Mouse (Mus musculus): ENCODE results near the gene Arhgef10l. TPM values are rescaled to one million over a fixed set of nuclear protein-coding genes. Genes with fewer than 3 reads are reported as not detected.

Arhgef10l gene
- polyA plus RNA-seq, 1 experiment from 2014 or later, result 15.8 TPM

- Histone ChIP-seq H3K9ac (ENCODE audit: low read length) (peak overlapping the region; percentile 21; the same call in 1 of the 2 replicates), H3K4me3 (ENCODE audit: low read length) (0 out of 2 replicates have a peak overlapping the region, but pooled peaks have one; percentile 9), H3K27ac (ENCODE audit: low read length) (peak overlapping the region; percentile 83), H3K27me3 (ENCODE audit: control insufficient read depth, insufficient read depth, low read depth, low read length) (no peaks in the 10 kb centered on the region), H3K36me3 (ENCODE audit: control insufficient read depth, insufficient read depth, low read length) (no peaks in the 10 kb centered on the region), H3K4me1 (replicated peaks; ENCODE audit: control insufficient read depth, insufficient read depth, low read length) (peaks cover 20% of the 10 kb centered on the region), H3K9me3 (ENCODE audit: control insufficient read depth, low read length) (no peaks in the 10 kb centered on the region), H3K4me2 (ENCODE audit: low read depth, low read length) (peak overlapping the region; percentile 46)
- peak; percentile 44 for ATAC-seq (ENCODE audit: low read depth)
- 16% methylated on average over 6 of the region's 6 CpGs for WGBS
These were observed 19.1 kb upstream of the Arhgef10l start for GRCm38 (mm10) chr4:140684881-140685303.

GRCm38 (mm10) chr4:140684141-140684871, 18.5 kb upstream of the Arhgef10l start:
- WGBS, result 12% methylated on average over 16 of the region's 16 CpGs
- Histone ChIP-seq H3K9ac (ENCODE audit: low read length) (peak overlapping the region; percentile 21), H3K27ac (ENCODE audit: low read length) (peak overlapping the region; percentile 83), H3K9me3 (ENCODE audit: control insufficient read depth, low read length) (no peaks in the 10 kb centered on the region), H3K36me3 (ENCODE audit: control insufficient read depth, insufficient read depth, low read length) (no peaks in the 10 kb centered on the region), H3K4me2 (ENCODE audit: low read depth, low read length) (peak overlapping the region; percentile 46), H3K4me3 (ENCODE audit: low read length) (peak overlapping the region; percentile 9; the same call in 1 of the 2 replicates), H3K4me1 (replicated peaks; ENCODE audit: control insufficient read depth, insufficient read depth, low read length) (peaks cover 20% of the 10 kb centered on the region), H3K27me3 (ENCODE audit: control insufficient read depth, insufficient read depth, low read depth, low read length) (no peaks in the 10 kb centered on the region)
- ATAC-seq (ENCODE audit: low read depth), result peak; percentile 76

- no peaks in the 10 kb centered on the region for H3K27me3 ChIP-seq (ENCODE audit: control insufficient read depth, insufficient read depth, low read depth, low read length)
- 37% methylated on average over 8 of the region's 8 CpGs for WGBS
- H3K4me1 ChIP-seq (replicated peaks; ENCODE audit: control insufficient read depth, insufficient read depth, low read length), result peaks cover 20% of the 10 kb centered on the region
- H3K27ac ChIP-seq (ENCODE audit: low read length), result peak overlapping the region; percentile 83; the same call in 1 of the 2 replicates
- H3K9ac ChIP-seq (ENCODE audit: low read length), result no peak overlapping the region
- peak overlapping the region; percentile 46 for H3K4me2 ChIP-seq (ENCODE audit: low read depth, low read length)
- no peak for ATAC-seq (ENCODE audit: low read depth)
- no peak overlapping the region for H3K4me3 ChIP-seq (ENCODE audit: low read length)
- no peaks in the 10 kb centered on the region for H3K36me3 ChIP-seq (ENCODE audit: control insufficient read depth, insufficient read depth, low read length)
- H3K9me3 ChIP-seq (ENCODE audit: control insufficient read depth, low read length), result no peaks in the 10 kb centered on the region
These were observed 17.8 kb upstream of the Arhgef10l start for GRCm38 (mm10) chr4:140683608-140684007.

- no peak for ATAC-seq (ENCODE audit: low read depth)
- 31% methylated on average over 8 of the region's 8 CpGs for WGBS
- H3K4me1 ChIP-seq (replicated peaks; ENCODE audit: control insufficient read depth, insufficient read depth, low read length), result peaks cover 20% of the 10 kb centered on the region
- H3K9ac ChIP-seq (ENCODE audit: low read length), result no peak overlapping the region
- H3K4me3 ChIP-seq (ENCODE audit: low read length), result no peak overlapping the region
- H3K27ac ChIP-seq (ENCODE audit: low read length), result peak overlapping the region; percentile 12; the same call in 1 of the 2 replicates
- H3K36me3 ChIP-seq (ENCODE audit: control insufficient read depth, insufficient read depth, low read length), result no peaks in the 10 kb centered on the region
- H3K4me2 ChIP-seq (ENCODE audit: low read depth, low read length), result no peak overlapping the region
- H3K9me3 ChIP-seq (ENCODE audit: control insufficient read depth, low read length), result no peaks in the 10 kb centered on the region
- H3K27me3 ChIP-seq (ENCODE audit: control insufficient read depth, insufficient read depth, low read depth, low read length), result no peaks in the 10 kb centered on the region
These were observed 15.1 kb upstream of the Arhgef10l start for GRCm38 (mm10) chr4:140680731-140681397.

GRCm38 (mm10) chr4:140679723-140680380, 14.0 kb upstream of the Arhgef10l start:
- H3K9me3 ChIP-seq (ENCODE audit: control insufficient read depth, low read length), result no peaks in the 10 kb centered on the region
- peaks cover 14% of the 10 kb centered on the region for H3K4me1 ChIP-seq (replicated peaks; ENCODE audit: control insufficient read depth, insufficient read depth, low read length)
- no peaks in the 10 kb centered on the region for H3K36me3 ChIP-seq (ENCODE audit: control insufficient read depth, insufficient read depth, low read length)
- H3K27ac ChIP-seq (ENCODE audit: low read length), result no peak overlapping the region
- H3K4me3 ChIP-seq (ENCODE audit: low read length), result peak overlapping the region; percentile 22
- WGBS, result 19% methylated on average over 18 of the region's 18 CpGs
- peak overlapping the region; percentile 40 for H3K4me2 ChIP-seq (ENCODE audit: low read depth, low read length)
- ATAC-seq (ENCODE audit: low read depth), result peak; percentile 56
- H3K27me3 ChIP-seq (ENCODE audit: control insufficient read depth, insufficient read depth, low read depth, low read length), result no peaks in the 10 kb centered on the region
- peak overlapping the region; percentile 36; the same call in 1 of the 2 replicates for H3K9ac ChIP-seq (ENCODE audit: low read length)

GRCm38 (mm10) chr4:140679038-140679437, 13.2 kb upstream of the Arhgef10l start:
- no peak overlapping the region for H3K4me3 ChIP-seq (ENCODE audit: low read length)
- no peak overlapping the region for H3K9ac ChIP-seq (ENCODE audit: low read length)
- H3K4me2 ChIP-seq (ENCODE audit: low read depth, low read length), result no peak overlapping the region
- H3K27ac ChIP-seq (ENCODE audit: low read length), result no peak overlapping the region
- ATAC-seq (ENCODE audit: low read depth), result peak; percentile 4; the same call in 1 of the 2 replicates
- WGBS, result 11% methylated on average over 5 of the region's 5 CpGs
- H3K27me3 ChIP-seq (ENCODE audit: control insufficient read depth, insufficient read depth, low read depth, low read length), result no peaks in the 10 kb centered on the region
- H3K9me3 ChIP-seq (ENCODE audit: control insufficient read depth, low read length), result no peaks in the 10 kb centered on the region
- H3K36me3 ChIP-seq (ENCODE audit: control insufficient read depth, insufficient read depth, low read length), result no peaks in the 10 kb centered on the region
- peaks cover 6% of the 10 kb centered on the region for H3K4me1 ChIP-seq (replicated peaks; ENCODE audit: control insufficient read depth, insufficient read depth, low read length)

GRCm38 (mm10) chr4:140674345-140674926, 8.6 kb upstream of the Arhgef10l start:
- Histone ChIP-seq H3K4me3 (ENCODE audit: low read length) (no peak overlapping the region), H3K9me3 (ENCODE audit: control insufficient read depth, low read length) (no peaks in the 10 kb centered on the region), H3K36me3 (ENCODE audit: control insufficient read depth, insufficient read depth, low read length) (no peaks in the 10 kb centered on the region), H3K27me3 (ENCODE audit: control insufficient read depth, insufficient read depth, low read depth, low read length) (no peaks in the 10 kb centered on the region), H3K9ac (ENCODE audit: low read length) (no peak overlapping the region), H3K27ac (ENCODE audit: low read length) (no peak overlapping the region), H3K4me1 (replicated peaks; ENCODE audit: control insufficient read depth, insufficient read depth, low read length) (peaks cover 3% of the 10 kb centered on the region; the same call in 1 of the 2 replicates), H3K4me2 (ENCODE audit: low read depth, low read length) (no peak overlapping the region)
- peak; percentile 46 for ATAC-seq (ENCODE audit: low read depth)
- 30% methylated on average over 12 of the region's 13 CpGs for WGBS

- no peak overlapping the region for H3K4me2 ChIP-seq (ENCODE audit: low read depth, low read length)
These were observed 7.9 kb upstream of the Arhgef10l start for GRCm38 (mm10) chr4:140673527-140674264.

More at GRCm38 (mm10) chr4:140673527-140674264, 7.9 kb upstream of the Arhgef10l start:
- H3K4me3 ChIP-seq (ENCODE audit: low read length), result no peak overlapping the region
- H3K36me3 ChIP-seq (ENCODE audit: control insufficient read depth, insufficient read depth, low read length), result no peaks in the 10 kb centered on the region
- peaks cover 3% of the 10 kb centered on the region; the same call in 1 of the 2 replicates for H3K4me1 ChIP-seq (replicated peaks; ENCODE audit: control insufficient read depth, insufficient read depth, low read length)
- WGBS, result 64% methylated on average over 12 of the region's 12 CpGs
- no peak overlapping the region for H3K9ac ChIP-seq (ENCODE audit: low read length)
- H3K27me3 ChIP-seq (ENCODE audit: control insufficient read depth, insufficient read depth, low read depth, low read length), result no peaks in the 10 kb centered on the region
- H3K9me3 ChIP-seq (ENCODE audit: control insufficient read depth, low read length), result no peaks in the 10 kb centered on the region
- H3K27ac ChIP-seq (ENCODE audit: low read length), result no peak overlapping the region
- ATAC-seq (ENCODE audit: low read depth), result no peak; the same call in 1 of the 2 replicates

Measured in lung, embryonic 16.5 days (tissue).